In the genomic region with DNA sequence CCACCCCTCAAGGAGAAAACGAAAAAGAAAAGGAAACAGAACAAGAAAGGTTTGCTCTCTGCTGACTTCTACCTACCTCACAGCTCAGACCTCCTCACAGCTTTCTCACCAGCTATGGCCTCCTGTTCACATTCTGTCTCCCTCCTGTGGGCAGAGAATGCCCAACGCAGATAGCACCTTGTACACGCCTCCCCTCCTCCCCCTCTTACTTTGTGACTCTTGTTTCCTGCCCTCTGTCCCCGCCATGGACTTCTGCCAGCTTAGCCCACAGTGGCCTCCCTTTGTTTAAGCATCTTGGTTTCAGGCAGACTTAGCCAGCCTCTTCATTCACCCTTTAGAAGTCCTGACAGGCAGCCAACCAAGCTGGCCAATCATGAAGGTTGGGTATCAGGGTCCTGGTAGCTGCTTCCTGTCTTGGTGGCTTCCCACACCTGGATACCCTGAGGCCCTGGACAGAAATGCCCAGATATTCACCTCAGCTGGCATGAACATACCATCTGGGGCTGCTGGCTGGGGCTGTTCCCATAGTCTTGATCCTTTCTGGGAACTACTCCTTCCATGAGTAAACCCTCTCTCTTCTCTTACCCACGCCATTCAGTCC, we compare ENCODE assay signal across 8 mouse cellular contexts.
DNase-seq lines count a peak whose midpoint lies in the region; ATAC-seq and TF ChIP-seq lines count a peak whose summit lies in the region.

No protein-coding gene starts in this region.

- no peak overlapping the region for H3K4me3 ChIP-seq in heart, embryonic 16.5 days (ENCODE audit: low read length)
- no peak overlapping the region for H3K4me3 ChIP-seq in spleen, adult 2 months (ENCODE audit: extremely low read depth, insufficient read depth, insufficient read length)

- ATAC-seq in heart, embryonic 16.5 days (replicated peaks; ENCODE audit: extremely low read depth, insufficient read depth, low FRiP score), result 0 out of 2 replicates have a peak, but pooled peaks have one; percentile 49
- peak; percentile 59 for ATAC-seq in inflammation-experienced regulatory T-cells, adult 6 months
- ATAC-seq in neutrophil, adult 5-6 weeks (ENCODE audit: extremely low read depth, insufficient number of reproducible peaks, low FRiP score, poor library complexity, severe bottlenecking), result peak; percentile 69; the same call in 1 of the 2 replicates

- H3K9me3 ChIP-seq in heart, embryonic 16.5 days (replicated peaks; ENCODE audit: control insufficient read depth, low read length), result no peaks in the 10 kb centered on the region

- TF ChIP-seq CTCF in spleen, adult 2 months (IDR thresholded peaks at IDR 0.05; ENCODE audit: extremely low read depth, insufficient read depth, insufficient read length, insufficient replicate concordance), result peak; percentile 29; the same call in 1 of the 2 replicates

- TF ChIP-seq POLR2A in spleen, adult 2 months (IDR thresholded peaks at IDR 0.05; ENCODE audit: low read depth, low read length), result no peak

- no peak overlapping the region for H3K27ac ChIP-seq in heart, embryonic 16.5 days (ENCODE audit: low read length)
- H3K27ac ChIP-seq in spleen, adult 2 months (ENCODE audit: insufficient read depth, low read length), result no peak overlapping the region

- H3K9ac ChIP-seq in heart, embryonic 16.5 days (ENCODE audit: low read length), result no peak overlapping the region

- intact Hi-C loops in heart, postnatal 14 days (cut with DNase I), result no loop called here

- H3K27me3 ChIP-seq in heart, embryonic 16.5 days (ENCODE audit: control insufficient read depth, insufficient read depth, low read length), result no peaks in the 10 kb centered on the region
- no peaks in the 10 kb centered on the region for H3K27me3 ChIP-seq in spleen, adult 2 months (ENCODE audit: control insufficient read depth, insufficient read depth, low read length)

- 45% methylated on average over 5 of the region's 5 CpGs for WGBS in heart, embryonic 16.5 days
- 44% methylated on average over 5 of the region's 5 CpGs for WGBS in spleen, adult 2 months

- no peak overlapping the region for H3K4me2 ChIP-seq in heart, embryonic 16.5 days (ENCODE audit: low read depth, low read length)

- DNase-seq in heart, postnatal 14 days, result no peak
- peak; percentile 20 to 37 for DNase-seq in spleen, adult 2 months (ENCODE audit: low read depth in 1 of 2, low spot score in 2 of 2)
- no peak for DNase-seq in spleen, adult 18-20 months
- DNase-seq in frontal cortex, postnatal 10 days (ENCODE audit: low spot score in 2 of 2), result no peak
- DNase-seq in adrenal gland, adult (ENCODE audit: inconsistent age in 2 of 2, low spot score in 1 of 2), result no peak

- peaks cover 15% of the 10 kb centered on the region for H3K4me1 ChIP-seq in heart, embryonic 16.5 days (ENCODE audit: control insufficient read depth, insufficient read depth, low read length)
- peaks cover 3% of the 10 kb centered on the region; the same call in 1 of the 2 replicates for H3K4me1 ChIP-seq in spleen, adult 2 months (ENCODE audit: control insufficient read depth, insufficient read depth, insufficient read length)

- no peaks in the 10 kb centered on the region for H3K36me3 ChIP-seq in heart, embryonic 16.5 days (ENCODE audit: control insufficient read depth, insufficient read depth)
- no peaks in the 10 kb centered on the region for H3K36me3 ChIP-seq in spleen, adult 2 months (ENCODE audit: control insufficient read depth, insufficient read depth, low read length)

Comparison
In these comparisons a context has a peak if more than half of its experiments do, and no peak if none do; other contexts are left out.
1. DNase-seq: peak in spleen, adult 2 months (2 of 2); none in heart, postnatal 14 days (0 of 2), spleen, adult 18-20 months (0 of 2), frontal cortex, postnatal 10 days (0 of 2) and adrenal gland, adult (0 of 2).
2. Peak in every context shown above with its lines, with median percentiles within 50 percentile points of each other: ATAC-seq.